Mouse (Mus musculus) gastrocnemius, postnatal 10 days (tissue): ENCODE measurements around the gene Zbtb45. TPM values are rescaled to one million over a fixed set of nuclear protein-coding genes. Genes with fewer than 3 reads are reported as not detected.

ENCODE experiments used
- total RNA-seq, 2 experiments: library from RNA; stranded (reverse); gene quantifications; 2 replicates each; pipeline ENCODE4 v1.2.3; 2021

Gene Zbtb45
- total RNA-seq, 2 experiments from 2014 or later, result 5.5 to 6.6 TPM

Other genes with a start within 250 kb of the Zbtb45 start
- 1 to 10 TPM; 3.6 to 4.9 TPM for gene Zscan18, start 206.4 kb downstream of the Zbtb45 start, total RNA-seq
- gene Zfp329, start 191.2 kb downstream of the Zbtb45 start, total RNA-seq, result 1 to 10 TPM; 5.8 to 8.9 TPM
- 10 to 100 TPM in 1 of 2 experiments, 1 to 10 TPM in 1; 9.8 to 13.4 TPM for gene Zfp110, start 175.3 kb downstream of the Zbtb45 start, total RNA-seq
- 1 to 10 TPM; 2.1 to 3.0 TPM for gene Zfp128, start 128.9 kb downstream of the Zbtb45 start, total RNA-seq
- gene Zscan22, start 112.2 kb downstream of the Zbtb45 start, total RNA-seq, result 1 to 10 TPM; 2.9 to 4.5 TPM
- gene Rps5, start 87.7 kb downstream of the Zbtb45 start, total RNA-seq, result 100 to 1,000 TPM; 858 to 886 TPM
- under 1 TPM; 0.26 to 0.34 TPM for gene Rnf225, start 82.6 kb downstream of the Zbtb45 start, total RNA-seq
- 1 to 10 TPM; 2.8 to 4.8 TPM for gene Zfp324, start 44.2 kb downstream of the Zbtb45 start, total RNA-seq
- 1 to 10 TPM; 2.1 to 3.8 TPM for gene Zfp446, start 32.2 kb downstream of the Zbtb45 start, total RNA-seq
- gene Slc27a5, start 11.8 kb downstream of the Zbtb45 start, total RNA-seq, result under 1 TPM in 1 of 2 experiments, not detected in 1; 0.16 TPM
- gene Trim28, start 10.9 kb downstream of the Zbtb45 start, total RNA-seq, result 100 to 1,000 TPM; 118 to 161 TPM
- gene Chmp2a, start 24.8 kb upstream of the Zbtb45 start, total RNA-seq, result 100 to 1,000 TPM; 114 to 123 TPM
- 100 to 1,000 TPM; 153 to 168 TPM for gene Ube2m, start 28.2 kb upstream of the Zbtb45 start, total RNA-seq
- 1 to 10 TPM; 1.2 to 1.5 TPM for gene Mzf1, start 44.7 kb upstream of the Zbtb45 start, total RNA-seq
- gene Vmn1r85, start 85.1 kb upstream of the Zbtb45 start, total RNA-seq, result not detected
- gene Vmn1r86, start 109.9 kb upstream of the Zbtb45 start, total RNA-seq, result not detected
- not detected for gene Vmn1r87, start 130.1 kb upstream of the Zbtb45 start, total RNA-seq
- gene Vmn1r88, start 149.5 kb upstream of the Zbtb45 start, total RNA-seq, result under 1 TPM; 0.07 to 0.11 TPM
- not detected for gene Vmn1r89, start 203.0 kb upstream of the Zbtb45 start, total RNA-seq